Mouse (Mus musculus) CH12.LX (cell line): Measurements from ENCODE around the gene Agap3. TPM values are rescaled to one million over a fixed set of nuclear protein-coding genes. Genes with fewer than 3 reads are reported as not detected.

ENCODE experiments used
- DNase-seq: peaks from one replicate; pipeline ENCODE4 v3.0.0-alpha.2; 2013; ENCODE audit errors: extremely low read depth
- H3K27ac ChIP-seq: 2 replicates; pipeline ENCODE4 v1.5.1; 2012; ENCODE audit warnings: low read depth, mild to moderate bottlenecking, control low read depth, moderate library complexity; ENCODE audit not compliant: insufficient read depth
- H3K27me3 ChIP-seq: replicated peaks from 2 replicates; pipeline ENCODE3; 2012; ENCODE audit warnings: inconsistent platforms
- H3K36me3 ChIP-seq, 2 experiments: replicated peaks in 1 of 2; 2 replicates each; pipeline versions ENCODE3 to v1.6.1; 2012; ENCODE audit warnings: inconsistent platforms in 1 of 2, low read length in 1 of 2, mild to moderate bottlenecking in 1 of 2, mixed read lengths in 1 of 2, moderate library complexity in 1 of 2; ENCODE audit not compliant: control insufficient read depth in 1 of 2, insufficient read depth in 1 of 2
- H3K4me1 ChIP-seq, 2 experiments: 2 replicates each; pipeline ENCODE4 v1.6.1; 2012; ENCODE audit warnings: inconsistent platforms in 1 of 2, moderate library complexity in 1 of 2; ENCODE audit not compliant: insufficient read depth in 2 of 2, control insufficient read depth in 1 of 2
- H3K4me2 ChIP-seq: 2 replicates; pipeline ENCODE4 v1.6.1; 2012; ENCODE audit warnings: low read depth, mild to moderate bottlenecking, control low read depth; ENCODE audit not compliant: poor library complexity, insufficient read depth, severe bottlenecking
- H3K4me3 ChIP-seq, 3 experiments: fragments of 150-350 bp in 1 of 3; sonication (generic) in 1 of 3; replicated peaks in 1 of 3; 2 replicates each; pipeline versions ENCODE3 to v1.5.1; 2011 to 2012; ENCODE audit warnings: low read depth in 2 of 3, low read length in 2 of 3, mild to moderate bottlenecking in 2 of 3, moderate library complexity in 2 of 3, control low read depth in 1 of 3, improper control_type of control experiment in 1 of 3, inconsistent platforms in 1 of 3, mixed read lengths in 1 of 3; ENCODE audit not compliant: poor library complexity in 1 of 3
- H3K79me2 ChIP-seq: replicated peaks from 2 replicates; pipeline ENCODE4 v1.6.1; 2012; ENCODE audit warnings: mild to moderate bottlenecking, moderate library complexity; ENCODE audit not compliant: control insufficient read depth, poor library complexity, insufficient read depth, severe bottlenecking; ENCODE audit errors: extremely low read depth
- H3K9ac ChIP-seq: 2 replicates; pipeline ENCODE4 v1.6.1; 2012; ENCODE audit warnings: low read depth, mild to moderate bottlenecking, control low read depth, moderate library complexity; ENCODE audit not compliant: insufficient read depth
- H3K9me3 ChIP-seq: replicated peaks from 2 replicates; pipeline ENCODE3; 2012; ENCODE audit warnings: low read length, inconsistent platforms, mixed read lengths
- BHLHE40 ChIP-seq: IDR thresholded peaks from 2 replicates; pipeline ENCODE4 v1.6.1; 2011; ENCODE audit warnings: mild to moderate bottlenecking, low read depth, low read length, improper control_type of control experiment
- CHD1 ChIP-seq: IDR thresholded peaks from 2 replicates; pipeline ENCODE4 v1.6.1; 2012; ENCODE audit warnings: low read depth, low read length, improper control_type of control experiment, inconsistent platforms
- ELF1 ChIP-seq: IDR thresholded peaks from 2 replicates; pipeline ENCODE4 v1.6.1; 2014; ENCODE audit warnings: low read depth, mild to moderate bottlenecking, inconsistent platforms, low read length, improper control_type of control experiment
- HCFC1 ChIP-seq: IDR thresholded peaks from 2 replicates; pipeline ENCODE4 v1.6.1; 2012; ENCODE audit warnings: low read depth, mild to moderate bottlenecking, inconsistent platforms, low read length, improper control_type of control experiment
- JUN ChIP-seq: IDR thresholded peaks from 2 replicates; pipeline ENCODE4 v1.6.1; 2011; ENCODE audit warnings: low read depth, mild to moderate bottlenecking, low read length, improper control_type of control experiment, moderate library complexity; ENCODE audit not compliant: insufficient read depth
- MAZ ChIP-seq: IDR thresholded peaks from 2 replicates; pipeline ENCODE4 v1.6.1; 2012; ENCODE audit warnings: low read depth, mild to moderate bottlenecking, inconsistent platforms, low read length, improper control_type of control experiment, moderate library complexity
- MEF2A ChIP-seq: IDR thresholded peaks from 2 replicates; pipeline ENCODE4 v1.6.1; 2014; ENCODE audit warnings: low read depth, mild to moderate bottlenecking, inconsistent platforms, low read length, improper control_type of control experiment, borderline replicate concordance
- MXI1 ChIP-seq: IDR thresholded peaks from 2 replicates; pipeline ENCODE4 v1.6.1; 2011; ENCODE audit warnings: mild to moderate bottlenecking, low read depth, low read length, improper control_type of control experiment
- NELFE ChIP-seq: IDR thresholded peaks from 2 replicates; pipeline ENCODE4 v1.6.1; 2011; ENCODE audit warnings: low read depth, low read length, improper control_type of control experiment
- NRF1 ChIP-seq: IDR thresholded peaks from 2 replicates; pipeline ENCODE4 v1.6.1; 2014; ENCODE audit warnings: low read depth, mild to moderate bottlenecking, inconsistent platforms, low read length, improper control_type of control experiment, moderate library complexity
- POLR2A ChIP-seq: IDR thresholded peaks from 2 replicates; pipeline ENCODE4 v1.6.1; 2011; ENCODE audit warnings: low read depth, mild to moderate bottlenecking, improper control_type of control experiment, low read length
- POLR2AphosphoS2 ChIP-seq: IDR thresholded peaks from 2 replicates; pipeline ENCODE4 v1.6.1; 2011; ENCODE audit warnings: low read depth, low read length, improper control_type of control experiment
- RAD21 ChIP-seq: IDR thresholded peaks from 2 replicates; pipeline ENCODE4 v1.6.1; 2011; ENCODE audit warnings: low read depth, mild to moderate bottlenecking, low read length, improper control_type of control experiment, moderate library complexity
- SMC3 ChIP-seq: IDR thresholded peaks from 2 replicates; pipeline ENCODE4 v1.6.1; 2011; ENCODE audit warnings: low read depth, low read length, improper control_type of control experiment
- TBP ChIP-seq: conservative IDR thresholded peaks from 2 replicates; pipeline ENCODE4 v1.6.1; 2011; ENCODE audit warnings: low read depth, low read length, improper control_type of control experiment
- USF1 ChIP-seq: IDR thresholded peaks from 2 replicates; pipeline ENCODE4 v1.6.1; 2014; ENCODE audit warnings: low read depth, mild to moderate bottlenecking, inconsistent platforms, low read length, improper control_type of control experiment
- USF2 ChIP-seq: conservative IDR thresholded peaks from 2 replicates; pipeline ENCODE4 v1.6.1; 2011; ENCODE audit warnings: low read depth, low read length, improper control_type of control experiment
- ZKSCAN1 ChIP-seq: IDR thresholded peaks from 2 replicates; pipeline ENCODE4 v1.6.1; 2012; ENCODE audit warnings: low read depth, inconsistent platforms, low read length, improper control_type of control experiment, borderline replicate concordance
- dilution Hi-C: fragments of 300-500 bp; cut with MboI; formaldehyde crosslinking; loops from 2 replicates; pipeline ENCODE4 v1.14.3; 2020; ENCODE audit warnings: low sequenced_read_pairs; ENCODE audit not compliant: extremely low pct_unique_long_range_greater_than_20kb, extremely low pct_ligation_motif_present
- in situ Hi-C: fragments of 300-500 bp; cut with MboI; formaldehyde crosslinking; loops from 3 replicates; pipeline ENCODE4 v1.14.3; 2019; ENCODE audit warnings: low sequenced_read_pairs, low pct_ligation_motif_present, low pct_unique_long_range_greater_than_20kb, mixed read lengths
- polyA plus RNA-seq: library from polyadenylated mRNA; unstranded; fragments of >175 nt; gene quantifications from 2 replicates; pipeline ENCODE4 v1.2.1, GENCODE M21; 2012; ENCODE audit warnings: low read depth; ENCODE audit not compliant: insufficient read length
- total RNA-seq, 2 experiments: library from RNA; depleted of rRNA; stranded (reverse); fragments of 300-350 nt in 1 of 2; fragments of >200 nt in 1 of 2; gene quantifications; 2 replicates each; pipeline ENCODE4 v1.2.3; 2012 to 2014

Agap3 gene
- total and polyA plus RNA-seq, 3 experiments: 15.4 to 43.5 (median 38.0) TPM

GRCm38 (mm10) chr5:24441187-24441586, 10.8 kb upstream of the Agap3 start:
- DNase-seq: no peak
- peaks cover 9% of the 10 kb centered on the region for H3K79me2 ChIP-seq
- no peak overlapping the region for H3K9ac ChIP-seq
- dilution Hi-C loops: no loop called here
- no peak overlapping the region for H3K4me3 ChIP-seq
- peaks cover 46 to 72% of the 10 kb centered on the region in 2 experiments for H3K36me3 ChIP-seq
- peaks cover 14 to 24% of the 10 kb centered on the region in 2 experiments for H3K4me1 ChIP-seq
- no peaks in the 10 kb centered on the region for H3K9me3 ChIP-seq
- no peaks in the 10 kb centered on the region for H3K27me3 ChIP-seq
- no peak overlapping the region for H3K4me2 ChIP-seq
- in situ Hi-C loops: no loop called here
- no peak overlapping the region for H3K27ac ChIP-seq
- no peak for TF ChIP-seq BHLHE40
- TF ChIP-seq HCFC1: no peak
- TF ChIP-seq, all 38 proteins: peak for 0

GRCm38 (mm10) chr5:24442029-24442428, 9.9 kb upstream of the Agap3 start:
- dilution Hi-C loops: no loop called here
- TF ChIP-seq JUN: no peak
- TF ChIP-seq USF2: no peak
- TF ChIP-seq, all 38 proteins: peak for 0
- Histone ChIP-seq H3K9ac (no peak overlapping the region), H3K9me3 (no peaks in the 10 kb centered on the region), H3K79me2 (peaks cover 9% of the 10 kb centered on the region), H3K27ac (no peak overlapping the region), H3K27me3 (no peaks in the 10 kb centered on the region), H3K36me3 (peaks cover 43 to 66% of the 10 kb centered on the region in 2 experiments), H3K4me3 (no peak overlapping the region), H3K4me1 (peaks cover 20 to 32% of the 10 kb centered on the region in 2 experiments), H3K4me2 (no peak overlapping the region)
- in situ Hi-C loops: no loop called here
- no peak for DNase-seq

GRCm38 (mm10) chr5:24443204-24443603, 8.8 kb upstream of the Agap3 start:
- H3K9me3 ChIP-seq: no peaks in the 10 kb centered on the region
- dilution Hi-C loops: no loop called here
- no peak overlapping the region for H3K9ac ChIP-seq
- in situ Hi-C loops: no loop called here
- no peak overlapping the region for H3K27ac ChIP-seq
- H3K4me1 ChIP-seq: peaks cover 24 to 40% of the 10 kb centered on the region in 2 experiments
- H3K79me2 ChIP-seq: peaks cover 9% of the 10 kb centered on the region
- peaks cover 5% of the 10 kb centered on the region for H3K27me3 ChIP-seq
- H3K4me2 ChIP-seq: no peak overlapping the region
- TF ChIP-seq BHLHE40 (no peak), ELF1 (no peak), MAZ (no peak), MEF2A (no peak), ZKSCAN1 (no peak), POLR2A (no peak), USF1 (no peak), SMC3 (no peak), MXI1 (no peak), NELFE (no peak), RAD21 (no peak), POLR2AphosphoS2 (no peak), HCFC1 (no peak), NRF1 (no peak), CHD1 (no peak), TBP (no peak)
- no peak overlapping the region for H3K4me3 ChIP-seq
- peaks cover 43 to 58% of the 10 kb centered on the region in 2 experiments for H3K36me3 ChIP-seq
- DNase-seq: no peak
